ENCODE assay signal across 14 mouse cellular contexts in the genomic region with DNA sequence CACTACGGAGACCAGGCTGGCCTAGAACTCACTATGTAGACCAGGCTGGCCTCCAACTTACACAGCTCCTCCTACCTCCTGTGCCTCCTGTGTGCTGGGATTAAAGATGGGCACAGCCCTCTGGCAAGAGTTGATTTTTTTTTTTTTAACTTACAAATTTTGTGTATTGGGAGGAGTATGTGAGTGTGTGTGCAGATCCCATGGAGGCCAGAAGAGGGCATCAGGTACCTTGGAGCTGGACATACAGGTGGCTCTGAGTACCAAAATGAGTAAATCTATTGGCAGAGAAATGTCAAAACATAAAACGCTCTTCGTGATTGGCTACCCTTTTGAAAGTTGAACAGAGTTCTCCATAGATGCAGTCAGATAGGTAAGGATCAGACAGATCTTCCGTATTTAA. TPM values are rescaled to one million over a fixed set of nuclear protein-coding genes. Genes with fewer than 3 reads are reported as not detected.
DNase-seq lines count a peak whose midpoint lies in the region; ATAC-seq and TF ChIP-seq lines count a peak whose summit lies in the region.
"Had no signal": no experiment of that assay in that cellular context is flagged by ENCODE, and none has a peak within 500 bp of the region (broad histone marks: within the 10 kb centered on the region; RNA-seq: fewer than 3 reads in every experiment).

No protein-coding gene starts in this region.

- ATAC-seq in CD4-positive, CD25-positive, alpha-beta regulatory T cell, adult 4 months, result no peak
- no peak for ATAC-seq in liver, embryonic 12.5 days
- ATAC-seq in Patski, result no peak

- TF ChIP-seq POLR2A in liver, adult 2 months (IDR thresholded peaks at IDR 0.05; ENCODE audit: extremely low read depth, insufficient read depth, low read length), result no peak
- TF ChIP-seq POLR2A in small intestine, adult 2 months (IDR thresholded peaks at IDR 0.05; ENCODE audit: low read depth, low read length), result no peak

- no peak overlapping the region for H3K9ac ChIP-seq in liver, adult 2 months (ENCODE audit: low read depth, low read length)
- H3K9ac ChIP-seq in liver, embryonic 12.5 days, result no peak overlapping the region
- H3K9ac ChIP-seq: limb, embryonic 12.5 days had no signal

- 98% methylated on average over 4 of the region's 4 CpGs for WGBS in liver, adult 2 months
- 86% methylated on average over 4 of the region's 4 CpGs for WGBS in liver, embryonic 12.5 days (ENCODE audit: insufficient replicate concordance)
- 97% methylated on average over 4 of the region's 4 CpGs for WGBS in small intestine, adult 2 months

- no peaks in the 10 kb centered on the region for H3K27me3 ChIP-seq in liver, adult 2 months (ENCODE audit: control insufficient read depth, insufficient read depth, low read length)
- H3K27me3 ChIP-seq in liver, embryonic 12.5 days (replicated peaks), result no peaks in the 10 kb centered on the region
- H3K27me3 ChIP-seq in Patski, result no peaks in the 10 kb centered on the region
- no peaks in the 10 kb centered on the region for H3K27me3 ChIP-seq in small intestine, adult 2 months (ENCODE audit: control insufficient read depth, insufficient read depth, low read length)
- H3K27me3 ChIP-seq: limb, embryonic 12.5 days had no signal

- H3K36me3 ChIP-seq in liver, adult 2 months (ENCODE audit: control insufficient read depth, insufficient read depth, low read length), result no peaks in the 10 kb centered on the region
- H3K36me3 ChIP-seq in liver, embryonic 12.5 days, result no peaks in the 10 kb centered on the region
- no peaks in the 10 kb centered on the region for H3K36me3 ChIP-seq in small intestine, adult 2 months (ENCODE audit: control insufficient read depth, insufficient read depth, low read length)
- H3K36me3 ChIP-seq: limb, embryonic 12.5 days had no signal

- no peak overlapping the region for H3K4me2 ChIP-seq in liver, embryonic 12.5 days
- H3K4me2 ChIP-seq: limb, embryonic 12.5 days had no signal

- H3K27ac ChIP-seq in liver, adult 2 months (replicated peaks; ENCODE audit: insufficient read depth, low read depth, low read length), result no peak overlapping the region
- H3K27ac ChIP-seq in liver, embryonic 12.5 days, result no peak overlapping the region
- no peak overlapping the region for H3K27ac ChIP-seq in small intestine, adult 2 months (ENCODE audit: insufficient read depth, low read depth, low read length)
- H3K27ac ChIP-seq: heart, adult 2 months; limb, embryonic 12.5 days had no signal

- in situ Hi-C loops in Patski (cut with MboI; ENCODE audit: low pct_unique_long_range_greater_than_20kb), result no loop called here

- H3K79me2 ChIP-seq in liver, adult 2 months (ENCODE audit: control insufficient read depth, insufficient read depth, low read length), result no peaks in the 10 kb centered on the region

- 0 out of 2 replicates have a peak, but pooled peaks have one; percentile 12 for TF ChIP-seq CTCF in liver, adult 2 months (IDR thresholded peaks at IDR 0.05; ENCODE audit: low read depth, low read length)
- peak; percentile 30 for TF ChIP-seq CTCF in Patski (IDR thresholded peaks at IDR 0.05)
- TF ChIP-seq CTCF in small intestine, adult 2 months (IDR thresholded peaks at IDR 0.05; ENCODE audit: extremely low read depth, insufficient read length, insufficient replicate concordance, low read depth, low read length), result peak; percentile 26; the same call in 1 of the 2 replicates

- POLR2A ChIA-PET in Patski (lab: Charles Lee), result no interaction called here

- no peaks in the 10 kb centered on the region for H3K9me3 ChIP-seq in liver, embryonic 12.5 days (replicated peaks)
- H3K9me3 ChIP-seq: limb, embryonic 12.5 days had no signal

- H3K4me1 ChIP-seq in liver, adult 2 months (ENCODE audit: control insufficient read depth, insufficient read depth, low read length), result peaks cover under 1% of the 10 kb centered on the region; the same call in 1 of the 2 replicates
- H3K4me1 ChIP-seq in liver, embryonic 12.5 days, result peaks cover 13% of the 10 kb centered on the region
- H3K4me1 ChIP-seq in small intestine, adult 2 months (ENCODE audit: control insufficient read depth, insufficient read depth, insufficient read length, low read length), result 0 out of 2 replicates have a peak, but pooled peaks cover 2% of the 10 kb centered on the region
- H3K4me1 ChIP-seq: limb, embryonic 12.5 days had no signal

- DNase-seq in CD4-positive, CD25-positive, alpha-beta regulatory T cell, adult 2 months (ENCODE audit: low read depth, low spot score), result peak; percentile 44
- DNase-seq in liver, adult 2 months (ENCODE audit: extremely low read depth, low read depth, low spot score), result no peak
- DNase-seq in Patski (ENCODE audit: low read depth, low spot score), result no peak
- DNase-seq in adrenal gland, postnatal 4 days (ENCODE audit: low spot score in 2 of 2), result no peak
- no peak for DNase-seq in spleen, adult 12 weeks (ENCODE audit: low spot score)
- DNase-seq: adrenal gland, adult 8-10 months; cerebellum, postnatal 25 days; heart, adult 2 months; heart, postnatal 4 days; thymus, postnatal 25 days had no signal

- CTCF ChIA-PET in Patski (lab: Charles Lee), result interaction anchor here (1.6 kb wide), 1 partner anchor 10 kb away, joined by 4 read pairs; no protein-coding TSS in a partner anchor

- H3K4me3 ChIP-seq in liver, adult 2 months (ENCODE audit: insufficient read depth, low read depth, low read length), result no peak overlapping the region
- H3K4me3 ChIP-seq in liver, embryonic 12.5 days, result no peak overlapping the region
- no peak overlapping the region for H3K4me3 ChIP-seq in small intestine, adult 2 months (ENCODE audit: low read depth, low read length)
- H3K4me3 ChIP-seq: heart, adult 2 months; limb, embryonic 12.5 days had no signal

RNA-seq across cellular contexts. Expression of gene Agtpbp1, which starts 4.1 kb away (rescaled TPM):
- 10 to 100 TPM; 18.8 to 22.3 TPM for polyA plus RNA-seq in CD4-positive, CD25-positive, alpha-beta regulatory T cell, adult 4 months (2017; shearing (Covaris generic))
- total RNA-seq in liver, adult 2 months (2014; rRNA removed), result 10.0 and 10.5 TPM in 2 replicates
- polyA plus RNA-seq in liver, adult 2 months (2012; rRNA removed), result 1.9 TPM in 2 replicates
- polyA plus RNA-seq in liver, embryonic 12.5 days (2016; fragmentation: Nextera tagmentation; extraction: Ambion mirVana), result 12.1 and 13.2 TPM in 2 replicates
- 39.6 TPM for polyA plus RNA-seq in Patski (2021)
- 1.7 and 2.9 TPM in 2 replicates for polyA plus RNA-seq in small intestine, adult 2 months (2012; rRNA removed)
- 10 to 100 TPM; 44.2 to 44.3 TPM for total RNA-seq in adrenal gland, postnatal 4 days (2021)

RNA-seq across cellular contexts. Expression of gene Naa35, which starts 4.1 kb away (rescaled TPM):
- polyA plus RNA-seq in CD4-positive, CD25-positive, alpha-beta regulatory T cell, adult 4 months (2017; shearing (Covaris generic)), result 10 to 100 TPM; 85.9 to 96.8 TPM
- 27.7 and 32.3 TPM in 2 replicates for total RNA-seq in liver, adult 2 months (2014; rRNA removed)
- polyA plus RNA-seq in liver, adult 2 months (2012; rRNA removed), result 21.8 and 29.1 TPM in 2 replicates
- 35.5 and 37.2 TPM in 2 replicates for polyA plus RNA-seq in liver, embryonic 12.5 days (2016; fragmentation: Nextera tagmentation; extraction: Ambion mirVana)
- polyA plus RNA-seq in Patski (2021), result 75.0 TPM
- 20.2 and 31.3 TPM in 2 replicates for polyA plus RNA-seq in small intestine, adult 2 months (2012; rRNA removed)
- total RNA-seq in adrenal gland, postnatal 4 days (2021), result 10 to 100 TPM; 67.8 to 74.0 TPM
